Mouse (Mus musculus) CD8-positive naive resting alpha-beta T cell, adult 2 months (primary cell): Measurements from ENCODE around the gene Ormdl2.

Experiments used
- DNase-seq, 2 experiments: peaks; one replicate each; pipeline ENCODE4 v3.0.0; 2022; ENCODE audit warnings: low read depth in 2 of 2, low spot score in 2 of 2

The Ormdl2 gene

DNA sequence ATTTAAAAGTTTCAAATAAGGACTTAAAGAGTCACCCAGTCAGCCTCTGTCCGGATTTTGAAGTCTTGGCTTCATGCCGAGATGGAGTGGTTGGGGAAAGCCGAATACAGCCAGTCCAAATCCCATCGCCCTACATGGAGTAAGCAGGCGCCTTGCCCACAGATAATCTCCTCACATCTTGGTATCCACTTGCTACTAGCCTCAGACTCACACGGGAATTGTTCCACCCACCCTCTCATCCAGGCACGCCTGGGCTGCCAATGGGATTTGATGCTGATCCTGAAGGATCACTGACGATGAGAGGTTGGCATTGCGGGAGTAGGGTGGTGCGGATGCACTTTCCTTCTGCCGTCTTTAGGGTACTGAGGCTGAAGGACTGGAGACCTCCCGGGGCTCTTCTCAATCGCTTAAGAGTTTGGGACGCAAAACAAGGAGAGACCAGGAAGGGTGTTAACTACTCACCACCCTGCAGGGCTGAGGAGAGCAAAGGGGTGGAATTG is 17.6 kb downstream of the Ormdl2 start, which contains the start of gene Dnajc14:
Dnajc14 (plus strand) TSS at position 292 of the 500 bp plus-strand sequence.
- DNase-seq = no peak

- DNase-seq = no peak
These were observed 18.1 kb downstream of the Ormdl2 start for GRCm38 (mm10) chr10:128803361-128803760.

DNA sequence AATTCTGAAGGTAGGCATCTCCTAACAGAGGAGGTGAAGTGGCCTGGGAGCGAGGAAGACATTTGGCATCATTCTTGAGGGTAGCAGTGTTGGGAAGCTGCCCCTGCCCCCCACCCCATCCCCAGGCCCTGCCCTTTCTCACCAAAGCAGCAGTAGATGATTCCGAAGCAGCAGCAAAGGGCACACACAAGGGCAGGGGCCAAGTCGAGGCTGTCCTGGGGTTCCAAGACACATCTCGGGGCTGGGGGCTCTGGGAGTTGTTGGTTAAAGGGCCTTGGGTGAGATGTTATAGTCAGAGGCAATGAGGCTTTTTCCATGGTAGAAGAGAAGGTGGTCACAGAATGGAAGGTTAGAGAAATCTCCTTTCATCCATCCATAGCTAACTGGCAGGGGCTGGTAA is 18.5 kb downstream of the Ormdl2 start:
- no peak for DNase-seq

- DNase-seq = no peak
These were observed 19.4 kb downstream of the Ormdl2 start for GRCm38 (mm10) chr10:128801981-128802495.

DNA sequence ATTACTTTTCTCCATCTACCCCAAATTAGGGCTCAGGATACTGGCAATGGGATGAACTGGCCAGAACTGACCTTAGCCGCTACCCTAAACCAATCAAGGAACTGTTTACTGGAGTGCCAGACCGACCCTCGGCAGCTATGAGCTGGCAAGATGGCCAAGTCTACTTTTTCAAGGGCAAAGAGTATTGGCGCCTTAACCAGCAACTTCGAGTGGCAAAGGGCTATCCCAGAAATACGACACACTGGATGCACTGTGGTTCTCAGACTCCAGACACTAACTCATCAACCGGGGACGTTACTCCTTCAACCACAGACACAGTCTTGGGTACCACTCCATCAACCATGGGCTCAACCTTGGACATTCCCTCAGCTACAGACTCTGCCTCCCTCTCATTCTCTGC is 22.8 kb downstream of the Ormdl2 start:
- no peak for DNase-seq

- no peak for DNase-seq
These were observed 25.9 kb downstream of the Ormdl2 start for GRCm38 (mm10) chr10:128795581-128795980.

DNA sequence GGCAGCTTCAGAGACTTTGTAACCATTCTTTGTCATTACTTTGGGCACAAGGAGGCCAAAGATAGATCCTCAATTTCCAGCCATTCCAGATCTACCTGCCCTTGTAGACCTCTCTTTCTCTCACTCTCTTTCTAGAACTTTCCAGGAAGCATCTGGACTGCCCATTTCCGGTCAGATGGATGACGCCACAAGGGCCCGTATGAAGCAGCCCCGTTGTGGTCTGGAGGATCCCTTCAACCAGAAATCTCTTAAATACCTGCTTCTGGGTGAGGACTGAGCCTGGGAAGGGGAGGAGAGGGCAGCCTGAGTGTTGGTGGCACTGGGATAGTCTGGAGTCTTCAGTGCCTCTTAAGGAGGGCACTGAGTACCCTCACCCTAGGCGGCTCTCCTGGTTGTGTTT is 27.1 kb downstream of the Ormdl2 start:
- no peak for DNase-seq

- no peak for DNase-seq
These were observed 28.2 kb downstream of the Ormdl2 start for GRCm38 (mm10) chr10:128793258-128793657.

GRCm38 (mm10) chr10:128792041-128792440 is 29.4 kb downstream of the Ormdl2 start:
- no peak for DNase-seq

- no peak for DNase-seq
These were observed 30.9 kb downstream of the Ormdl2 start, which contains the start of gene Mmp19 for GRCm38 (mm10) chr10:128790398-128791124. Gene Mmp19, plus strand, starts transcription at chr10:128790910.

DNA sequence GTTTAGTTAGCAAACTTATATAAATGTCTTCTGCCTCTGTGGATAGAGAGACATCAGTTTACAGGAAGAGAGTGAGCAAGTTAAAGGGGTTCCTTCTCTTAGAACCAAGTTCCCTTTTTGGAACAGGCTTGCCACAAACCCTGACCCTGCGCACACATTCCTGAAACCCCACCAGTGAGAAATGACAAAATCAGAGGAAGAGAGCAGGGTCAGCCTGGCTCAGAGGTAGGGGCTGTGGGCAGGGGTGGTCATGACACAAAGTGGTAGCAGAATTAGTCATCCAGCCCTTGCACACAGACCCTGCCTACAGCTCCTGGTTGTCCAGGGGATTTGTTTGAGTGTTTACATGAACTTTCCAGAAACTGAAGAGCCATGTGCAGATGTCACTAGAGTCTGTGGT is 41.2 kb downstream of the Ormdl2 start:
- no peak for DNase-seq

DNA sequence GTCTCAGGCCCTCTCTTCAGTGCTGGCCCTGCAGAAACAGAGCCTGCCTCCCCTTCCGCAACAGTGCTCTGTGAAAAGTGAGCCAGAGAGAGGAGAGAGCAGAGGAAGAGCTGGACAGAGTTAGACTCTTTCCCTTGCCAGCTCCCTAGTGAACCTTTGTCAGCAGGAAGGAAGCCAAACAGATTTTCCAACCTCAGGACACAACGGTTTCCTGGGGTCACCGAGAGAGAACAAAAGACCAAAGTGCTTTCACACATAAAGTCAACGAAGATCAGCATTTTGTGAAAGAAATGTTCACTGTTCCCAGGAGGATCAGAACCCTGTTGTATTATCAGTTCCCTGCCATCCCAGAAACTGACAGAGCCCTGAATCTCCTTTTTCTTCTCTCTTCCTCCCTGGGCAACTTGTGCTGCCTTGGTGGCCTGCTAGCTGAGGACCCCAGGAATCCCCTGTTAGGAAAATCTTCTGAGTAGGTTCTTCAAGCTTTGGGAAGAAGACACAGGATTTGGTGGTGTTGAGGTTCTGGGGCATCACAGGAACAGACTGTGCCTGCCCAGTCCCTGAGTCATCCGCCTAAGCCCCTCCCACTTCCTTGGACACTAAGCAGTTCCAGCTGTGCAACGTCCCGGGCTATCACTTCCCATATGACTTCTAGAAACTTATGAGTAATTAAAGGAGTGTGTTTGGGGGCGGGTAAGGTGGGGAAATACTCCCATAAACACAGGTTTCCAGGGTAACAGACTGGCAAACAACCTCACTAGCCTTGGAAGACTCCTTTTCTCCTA is 42.2 kb downstream of the Ormdl2 start:
- DNase-seq = no peak

- DNase-seq = no peak
These were observed 43.0 kb downstream of the Ormdl2 start for GRCm38 (mm10) chr10:128778441-128778840.

GRCm38 (mm10) chr10:128773685-128774084 is 47.8 kb downstream of the Ormdl2 start:
- no peak for DNase-seq

DNA sequence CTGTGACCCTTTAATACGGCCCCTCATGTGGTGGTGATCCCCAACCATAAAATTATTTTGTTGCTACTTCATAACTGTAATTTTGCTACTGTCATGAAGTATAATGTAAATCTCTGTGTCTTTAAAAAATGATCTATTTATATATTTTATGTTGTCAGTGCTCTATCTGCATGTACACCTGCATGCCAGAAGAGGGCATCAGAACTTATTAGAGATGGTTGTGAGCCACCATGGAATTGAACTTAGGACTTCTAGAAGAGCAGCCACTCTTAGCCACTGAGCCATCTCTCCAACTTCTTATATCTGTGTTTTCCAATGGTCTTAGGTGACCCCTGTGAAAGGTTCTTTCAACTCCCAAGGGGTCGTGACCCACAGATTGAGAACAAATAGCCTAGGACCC is 48.5 kb downstream of the Ormdl2 start:
- peak in 1 of 2 experiments; percentile 15 for DNase-seq
